Mouse (Mus musculus) ES-E14 (cell line): ENCODE data around the gene Rxra.

Experiments
- MAFK ChIP-seq: IDR thresholded peaks from 2 replicates; pipeline ENCODE4 v1.6.1; 2014; ENCODE audit warnings: mild to moderate bottlenecking, low read depth, low read length, inconsistent platforms; ENCODE audit not compliant: insufficient read depth
- ZC3H11A ChIP-seq: IDR thresholded peaks from 2 replicates; pipeline ENCODE4 v1.6.1; 2012; ENCODE audit warnings: low read depth, mild to moderate bottlenecking, inconsistent platforms, low read length, borderline replicate concordance

DNA sequence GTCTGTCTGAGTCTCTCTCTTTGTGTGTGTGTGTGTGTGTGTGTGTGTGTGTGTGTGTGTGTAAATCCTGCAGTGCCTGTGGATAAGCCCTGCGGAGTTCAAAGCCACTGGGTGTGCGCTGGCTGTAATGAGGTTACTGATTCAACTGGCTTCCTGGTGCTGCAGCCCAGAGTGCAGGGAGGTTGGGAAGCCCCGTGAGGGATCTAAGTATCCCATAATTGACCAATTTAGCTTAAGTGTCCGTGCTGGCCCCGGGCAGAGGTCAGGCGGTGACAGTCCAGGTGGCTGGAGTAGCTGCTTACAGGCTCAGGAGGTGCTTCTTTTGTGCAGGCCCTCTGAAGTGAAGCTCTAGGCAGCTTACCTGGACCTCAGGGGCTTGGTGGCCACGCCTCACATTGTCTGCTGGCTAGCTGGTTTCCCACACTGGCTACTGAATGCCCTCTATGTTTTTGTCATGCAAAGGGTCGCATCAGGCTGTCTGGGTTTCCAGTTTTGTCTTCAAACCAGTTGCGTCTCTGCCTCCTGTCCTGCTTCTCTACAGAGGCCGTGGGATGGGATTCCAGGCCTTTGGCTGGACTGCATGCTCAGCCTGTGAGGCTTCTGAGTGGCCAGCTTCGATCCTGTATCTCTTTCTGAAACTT, 7.9 kb downstream of the Rxra start:
- TF ChIP-seq MAFK (no peak), ZC3H11A (no peak)
